Mouse (Mus musculus) lung, embryonic 16.5 days (tissue): ENCODE measurements around the gene Lrrtm3. TPM values are rescaled to one million over a fixed set of nuclear protein-coding genes. Genes with fewer than 3 reads are reported as not detected.
A peak's percentile ranks its signal among the peaks of the same experiment; 100 is the strongest.

ENCODE experiments used
- ATAC-seq: fragments of 200-750 bp; cut with Nextera tagmentation; 2 replicates; pipeline ENCODE4 v1.8.0; 2017; ENCODE audit warnings: low read depth, mild to moderate bottlenecking, moderate library complexity
- H3K27ac ChIP-seq: fragments of 300-500 bp; sonication (generic); 2 replicates; pipeline ENCODE4 v1.5.1; 2014; ENCODE audit warnings: mild to moderate bottlenecking, control low read depth, low read length
- H3K27me3 ChIP-seq: fragments of 300-500 bp; sonication (generic); 2 replicates; pipeline ENCODE4 v1.6.1; 2014; ENCODE audit warnings: low read depth, low read length, mixed read lengths; ENCODE audit not compliant: control insufficient read depth, insufficient read depth
- H3K36me3 ChIP-seq: fragments of 300-500 bp; sonication (generic); 2 replicates; pipeline ENCODE4 v1.6.1; 2014; ENCODE audit warnings: low read length; ENCODE audit not compliant: control insufficient read depth, insufficient read depth
- H3K4me1 ChIP-seq: fragments of 300-500 bp; sonication (generic); replicated peaks from 2 replicates; pipeline ENCODE4 v1.6.1; 2014; ENCODE audit warnings: low read length, mixed read lengths; ENCODE audit not compliant: control insufficient read depth, insufficient read depth
- H3K4me2 ChIP-seq: fragments of 300-500 bp; sonication (generic); 2 replicates; pipeline ENCODE4 v1.6.1; 2014; ENCODE audit warnings: low read depth, low read length, control low read depth
- H3K4me3 ChIP-seq: fragments of 300-500 bp; sonication (generic); 2 replicates; pipeline ENCODE4 v1.5.1; 2014; ENCODE audit warnings: mild to moderate bottlenecking, low read length, control low read depth
- H3K9ac ChIP-seq: fragments of 300-500 bp; sonication (generic); 2 replicates; pipeline ENCODE4 v1.6.1; 2014; ENCODE audit warnings: low read length, control low read depth
- H3K9me3 ChIP-seq: fragments of 300-500 bp; sonication (generic); 2 replicates; pipeline ENCODE4 v1.6.1; 2016; ENCODE audit warnings: low read length; ENCODE audit not compliant: control insufficient read depth
- WGBS: fragments of 180-500 bp; shearing (Covaris S2); extraction: QIAGEN DNeasy Blood & Tissue Kit; methylation state at CpG from one replicate; pipeline ENCODE4 v1.1.7; 2014; 5-methylcytosine and 5-hydroxymethylcytosine counted together
- polyA plus RNA-seq: library from polyadenylated mRNA; unstranded; fragments of >200 nt; fragmentation: Nextera tagmentation; extraction: Ambion mirVana; gene quantifications from 2 replicates; pipeline ENCODE4 v1.2.1, GENCODE M21; 2015

Gene Lrrtm3
- 2.6 and 2.8 TPM in 2 replicates for polyA plus RNA-seq

GRCm38 (mm10) chr10:64089680-64090460 is at the start of gene Lrrtm3:
Gene Lrrtm3, minus strand, starts transcription at chr10:64090277.
- H3K9me3 ChIP-seq: no peaks in the 10 kb centered on the region
- H3K27ac ChIP-seq: no peak within 1 kb of the TSS
- 0 out of 2 replicates have a peak within 1 kb of the TSS, but pooled peaks have one; percentile 31 for H3K9ac ChIP-seq
- WGBS: 3% methylated on average over 22 of the region's 22 CpGs
- H3K4me3 ChIP-seq: peak within 1 kb of the TSS; percentile 38
- peak within 1 kb of the TSS; percentile 57 for H3K4me2 ChIP-seq
- no peaks in the 10 kb centered on the region for H3K36me3 ChIP-seq
- peak; percentile 79 for ATAC-seq
- H3K4me1 ChIP-seq: 0 out of 2 replicates have a peak, but pooled peaks cover 4% of the 10 kb centered on the region
- peaks cover 7% of the 10 kb centered on the region for H3K27me3 ChIP-seq

GRCm38 (mm10) chr10:64135481-64135880 is 45.4 kb upstream of the Lrrtm3 start:
- WGBS: 66% methylated on average over 7 of the region's 7 CpGs
- H3K36me3 ChIP-seq: no peaks in the 10 kb centered on the region
- no peak for ATAC-seq
- H3K27me3 ChIP-seq: no peaks in the 10 kb centered on the region
- H3K9me3 ChIP-seq: no peaks in the 10 kb centered on the region
- H3K4me1 ChIP-seq: no peaks in the 10 kb centered on the region
- no peak overlapping the region for H3K4me3 ChIP-seq
- H3K27ac ChIP-seq: no peak overlapping the region
- no peak overlapping the region for H3K4me2 ChIP-seq
- no peak overlapping the region for H3K9ac ChIP-seq

- H3K27ac ChIP-seq: no peak overlapping the region
- no peak for ATAC-seq
- H3K9me3 ChIP-seq: no peaks in the 10 kb centered on the region
- H3K4me1 ChIP-seq: no peaks in the 10 kb centered on the region
- WGBS: 72% methylated on average over 3 of the region's 3 CpGs
- H3K9ac ChIP-seq: no peak overlapping the region
- H3K36me3 ChIP-seq: no peaks in the 10 kb centered on the region
- no peak overlapping the region for H3K4me2 ChIP-seq
- no peak overlapping the region for H3K4me3 ChIP-seq
- H3K27me3 ChIP-seq: no peaks in the 10 kb centered on the region
Measured at GRCm38 (mm10) chr10:64133461-64133860, 43.4 kb upstream of the Lrrtm3 start.

- Histone ChIP-seq H3K27ac (no peak overlapping the region), H3K27me3 (no peaks in the 10 kb centered on the region), H3K4me2 (no peak overlapping the region), H3K4me1 (no peaks in the 10 kb centered on the region), H3K9me3 (no peaks in the 10 kb centered on the region), H3K9ac (no peak overlapping the region), H3K4me3 (no peak overlapping the region), H3K36me3 (no peaks in the 10 kb centered on the region)
- no peak for ATAC-seq
- WGBS: 85% methylated on average over 15 of the region's 15 CpGs
Measured at GRCm38 (mm10) chr10:64130397-64131150, 40.5 kb upstream of the Lrrtm3 start.

- H3K27ac ChIP-seq: no peak overlapping the region
- no peak for ATAC-seq
- H3K9ac ChIP-seq: no peak overlapping the region
- no peaks in the 10 kb centered on the region for H3K27me3 ChIP-seq
- H3K4me1 ChIP-seq: no peaks in the 10 kb centered on the region
- WGBS: 57% methylated on average over 3 of the region's 3 CpGs
- H3K36me3 ChIP-seq: no peaks in the 10 kb centered on the region
- no peaks in the 10 kb centered on the region for H3K9me3 ChIP-seq
- H3K4me2 ChIP-seq: no peak overlapping the region
- H3K4me3 ChIP-seq: no peak overlapping the region
Measured at GRCm38 (mm10) chr10:64118833-64119232, 28.8 kb upstream of the Lrrtm3 start.

GRCm38 (mm10) chr10:64115246-64115645 is 25.2 kb upstream of the Lrrtm3 start:
- no peaks in the 10 kb centered on the region for H3K4me1 ChIP-seq
- H3K4me3 ChIP-seq: no peak overlapping the region
- H3K27ac ChIP-seq: no peak overlapping the region
- no peaks in the 10 kb centered on the region for H3K27me3 ChIP-seq
- no peak for ATAC-seq
- no peaks in the 10 kb centered on the region for H3K9me3 ChIP-seq
- 94% methylated on average over 11 of the region's 11 CpGs for WGBS
- no peaks in the 10 kb centered on the region for H3K36me3 ChIP-seq
- H3K4me2 ChIP-seq: no peak overlapping the region
- no peak overlapping the region for H3K9ac ChIP-seq

GRCm38 (mm10) chr10:64096532-64096931 is 6.5 kb upstream of the Lrrtm3 start:
- no peak overlapping the region for H3K27ac ChIP-seq
- no peak overlapping the region for H3K4me3 ChIP-seq
- no peaks in the 10 kb centered on the region for H3K4me1 ChIP-seq
- no peak overlapping the region for H3K9ac ChIP-seq
- H3K4me2 ChIP-seq: no peak overlapping the region
- ATAC-seq: no peak
- H3K27me3 ChIP-seq: no peaks in the 10 kb centered on the region
- WGBS: 94% methylated on average over 1 of the region's 1 CpGs
- no peaks in the 10 kb centered on the region for H3K36me3 ChIP-seq
- no peaks in the 10 kb centered on the region for H3K9me3 ChIP-seq

GRCm38 (mm10) chr10:64088774-64089460 is 1.2 kb downstream of the Lrrtm3 start:
- Histone ChIP-seq H3K9ac (no peak overlapping the region), H3K27me3 (peaks cover 7% of the 10 kb centered on the region), H3K9me3 (no peaks in the 10 kb centered on the region), H3K4me3 (no peak overlapping the region), H3K27ac (no peak overlapping the region), H3K4me1 (0 out of 2 replicates have a peak, but pooled peaks cover 4% of the 10 kb centered on the region), H3K4me2 (no peak overlapping the region), H3K36me3 (no peaks in the 10 kb centered on the region)
- no peak for ATAC-seq
- WGBS: 30% methylated on average over 19 of the region's 19 CpGs
